Mouse (Mus musculus) spleen, postnatal 4 days (tissue): ENCODE results near the gene Guca2b.

ENCODE experiments used
- DNase-seq, 2 experiments: peaks; one replicate each; pipeline ENCODE4 v3.0.0; 2022; ENCODE audit warnings: low spot score in 2 of 2

Guca2b gene

GRCm38 (mm10) chr4:119658731-119659130 lies at the start of gene Guca2b:
TSS of gene Guca2b (minus strand) at chr4:119658954.
- no peak for DNase-seq

- DNase-seq, result no peak
Measured at GRCm38 (mm10) chr4:119707751-119708150, 49.0 kb upstream of the Guca2b start.

- no peak for DNase-seq
Measured at GRCm38 (mm10) chr4:119707326-119707725, 48.6 kb upstream of the Guca2b start.

- DNase-seq, result no peak
Measured at GRCm38 (mm10) chr4:119703965-119704364, 45.2 kb upstream of the Guca2b start.

GRCm38 (mm10) chr4:119701269-119701954 lies 42.7 kb upstream of the Guca2b start:
- no peak for DNase-seq

- DNase-seq, result no peak
Measured at GRCm38 (mm10) chr4:119698339-119698738, 39.6 kb upstream of the Guca2b start.

- no peak for DNase-seq
Measured at GRCm38 (mm10) chr4:119685746-119686145, 27.0 kb upstream of the Guca2b start.

- DNase-seq, result no peak
Measured at GRCm38 (mm10) chr4:119682596-119682995, 23.8 kb upstream of the Guca2b start.

- no peak for DNase-seq
Measured at GRCm38 (mm10) chr4:119672685-119673084, 13.9 kb upstream of the Guca2b start.

- DNase-seq, result no peak
Measured at GRCm38 (mm10) chr4:119671164-119671563, 12.4 kb upstream of the Guca2b start.

- no peak for DNase-seq
Measured at GRCm38 (mm10) chr4:119670736-119671135, 12.0 kb upstream of the Guca2b start.

- DNase-seq, result no peak
Measured at GRCm38 (mm10) chr4:119670210-119670555, 11.4 kb upstream of the Guca2b start.

- DNase-seq, result peak in 1 of 2 experiments; percentile 41
Measured at GRCm38 (mm10) chr4:119669356-119670209, 10.8 kb upstream of the Guca2b start.

GRCm38 (mm10) chr4:119668596-119668995 lies 9.8 kb upstream of the Guca2b start:
- no peak for DNase-seq

GRCm38 (mm10) chr4:119668185-119668584 lies 9.4 kb upstream of the Guca2b start:
- no peak for DNase-seq

GRCm38 (mm10) chr4:119667454-119667853 lies 8.7 kb upstream of the Guca2b start:
- DNase-seq, result no peak

GRCm38 (mm10) chr4:119666116-119666515 lies 7.4 kb upstream of the Guca2b start:
- DNase-seq, result no peak

- DNase-seq, result no peak
Measured at GRCm38 (mm10) chr4:119665166-119665565, 6.4 kb upstream of the Guca2b start.

GRCm38 (mm10) chr4:119663409-119664095 lies 4.8 kb upstream of the Guca2b start:
- peak in 1 of 2 experiments; percentile 23 for DNase-seq

GRCm38 (mm10) chr4:119662976-119663375 lies 4.2 kb upstream of the Guca2b start:
- DNase-seq, result no peak

GRCm38 (mm10) chr4:119662151-119662550 lies 3.4 kb upstream of the Guca2b start:
- no peak for DNase-seq

- no peak for DNase-seq
Measured at GRCm38 (mm10) chr4:119660007-119660406, 1.3 kb upstream of the Guca2b start.
